Mouse (Mus musculus) lung, postnatal 0 days (tissue): ENCODE measurements at regions not wholly inside any gene's neighbourhood (a gene's known extent, or its start where the extent isn't known, plus 50 kb on each side); places are given as distances from the start of the nearest gene placed in this dataset.

Experiments
- CTCF ChIP-seq: IDR thresholded peaks from 2 replicates; pipeline ENCODE4 v1.5.1; 2016; ENCODE audit warnings: antibody characterized with exemption, mild to moderate bottlenecking
- EP300 ChIP-seq: IDR thresholded peaks from 2 replicates; pipeline ENCODE4 v1.6.1; 2016; ENCODE audit warnings: antibody characterized with exemption, mild to moderate bottlenecking, control low read depth

DNA sequence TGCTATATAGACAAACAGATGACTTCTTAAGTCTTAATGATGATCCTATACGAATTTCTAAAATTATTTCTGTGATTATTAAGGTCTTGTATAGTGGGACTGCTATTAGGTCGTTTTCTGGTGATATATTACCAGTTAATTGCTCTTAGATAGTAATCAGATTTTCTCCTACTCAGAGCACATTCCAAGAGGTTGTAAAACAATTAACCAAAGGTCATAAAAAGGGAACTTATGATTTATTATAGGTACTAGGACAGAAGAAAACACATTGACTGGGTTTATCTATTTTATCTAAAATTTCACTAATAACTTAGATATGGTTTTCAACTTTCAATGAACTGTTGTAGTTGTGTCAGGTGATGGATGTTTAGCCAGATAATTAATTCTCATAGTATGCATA lies 1536.6 kb upstream of the Sel1l start:
- TF ChIP-seq CTCF (no peak), EP300 (no peak)
